Mouse (Mus musculus) liver, embryonic 15.5 days (tissue): ENCODE data around the gene Prmt3. TPM values are rescaled to one million over a fixed set of nuclear protein-coding genes. Genes with fewer than 3 reads are reported as not detected.

Experiments
- ATAC-seq: fragments of 200-750 bp; cut with Nextera tagmentation; 2 replicates; pipeline ENCODE4 v1.8.0; 2017; ENCODE audit warnings: moderate number of reproducible peaks, mild to moderate bottlenecking, moderate library complexity; ENCODE audit not compliant: insufficient read depth
- H3K27ac ChIP-seq: fragments of 300-500 bp; sonication (generic); replicated peaks from 2 replicates; pipeline ENCODE4 v1.5.1; 2015; ENCODE audit warnings: mild to moderate bottlenecking, inconsistent platforms
- H3K27me3 ChIP-seq: fragments of 300-500 bp; sonication (generic); 2 replicates; pipeline ENCODE4 v1.6.1; 2015; ENCODE audit warnings: mild to moderate bottlenecking, inconsistent platforms
- H3K36me3 ChIP-seq: fragments of 300-500 bp; sonication (generic); replicated peaks from 2 replicates; pipeline ENCODE4 v1.6.1; 2015; ENCODE audit warnings: moderate library complexity, mild to moderate bottlenecking, inconsistent platforms
- H3K4me1 ChIP-seq: fragments of 300-500 bp; sonication (generic); replicated peaks from 2 replicates; pipeline ENCODE4 v1.6.1; 2015; ENCODE audit warnings: inconsistent platforms
- H3K4me2 ChIP-seq: fragments of 300-500 bp; sonication (generic); 2 replicates; pipeline ENCODE4 v1.6.1; 2015; ENCODE audit warnings: moderate library complexity, mild to moderate bottlenecking, inconsistent platforms
- H3K4me3 ChIP-seq: fragments of 300-500 bp; sonication (generic); replicated peaks from 2 replicates; pipeline ENCODE4 v1.5.1; 2015; ENCODE audit warnings: mild to moderate bottlenecking, inconsistent platforms
- H3K9ac ChIP-seq: fragments of 300-500 bp; sonication (generic); 2 replicates; pipeline ENCODE4 v1.6.1; 2015; ENCODE audit warnings: moderate library complexity, mild to moderate bottlenecking, inconsistent platforms
- H3K9me3 ChIP-seq: fragments of 300-500 bp; sonication (generic); replicated peaks from 2 replicates; pipeline ENCODE4 v1.6.1; 2016; ENCODE audit warnings: inconsistent platforms
- WGBS: fragments of 180-500 bp; shearing (Covaris S2); methylation state at CpG from one replicate; pipeline ENCODE4 v1.1.7; 2015; ENCODE audit warnings: mixed read lengths; ENCODE audit not compliant: insufficient replicate concordance; 5-methylcytosine and 5-hydroxymethylcytosine counted together
- polyA plus RNA-seq: library from polyadenylated mRNA; unstranded; fragments of >200 nt; fragmentation: Nextera tagmentation; extraction: Ambion mirVana; gene quantifications from 2 replicates; pipeline ENCODE4 v1.2.1, GENCODE M21; 2015

The Prmt3 gene
- polyA plus RNA-seq, 1 experiment from 2014 or later: 20.4 TPM

- Histone ChIP-seq H3K36me3 (peaks cover 20% of the 10 kb centered on the region), H3K9me3 (no peaks in the 10 kb centered on the region)
- WGBS: 66% methylated on average over 2 of the region's 2 CpGs
Measured at GRCm38 (mm10) chr7:49822028-49822427, 43.9 kb downstream of the Prmt3 start.

GRCm38 (mm10) chr7:49823595-49823994, 45.4 kb downstream of the Prmt3 start:
- Histone ChIP-seq H3K4me1 (no peaks in the 10 kb centered on the region), H3K36me3 (peaks cover 32% of the 10 kb centered on the region)

More at GRCm38 (mm10) chr7:49822028-49822427, 43.9 kb downstream of the Prmt3 start:
- Histone ChIP-seq H3K9ac (no peak overlapping the region), H3K27me3 (no peaks in the 10 kb centered on the region), H3K27ac (no peak overlapping the region), H3K4me3 (no peak overlapping the region), H3K4me2 (no peak overlapping the region), H3K4me1 (no peaks in the 10 kb centered on the region)
- no peak for ATAC-seq

GRCm38 (mm10) chr7:49824043-49824442, 45.9 kb downstream of the Prmt3 start:
- no peak overlapping the region for H3K4me3 ChIP-seq
- no peak for ATAC-seq
- 69% methylated on average over 6 of the region's 6 CpGs for WGBS

More at GRCm38 (mm10) chr7:49823595-49823994, 45.4 kb downstream of the Prmt3 start:
- WGBS: 73% methylated on average over 4 of the region's 4 CpGs
- Histone ChIP-seq H3K9me3 (no peaks in the 10 kb centered on the region), H3K4me3 (no peak overlapping the region), H3K27me3 (no peaks in the 10 kb centered on the region), H3K9ac (no peak overlapping the region), H3K4me2 (no peak overlapping the region), H3K27ac (no peak overlapping the region)
- ATAC-seq: no peak

DNA sequence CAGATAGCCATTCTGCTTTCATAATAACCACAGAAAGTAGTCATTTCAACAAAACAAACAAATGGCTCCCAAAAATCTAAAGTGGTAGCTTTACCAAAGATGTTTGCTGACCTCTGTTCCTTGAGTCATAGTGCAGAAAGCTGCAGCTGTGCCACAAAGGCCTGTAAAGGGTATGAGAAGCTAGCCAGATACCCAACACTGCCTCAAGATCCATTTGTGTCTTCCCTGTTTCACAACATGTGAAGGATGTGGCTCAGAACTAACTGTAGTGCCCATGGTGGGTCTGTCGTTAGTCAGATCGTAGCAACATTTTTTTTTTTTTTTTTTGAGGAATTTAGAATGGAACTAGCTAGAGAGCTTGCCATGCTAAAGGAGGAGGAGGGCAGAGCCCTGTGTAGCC, 46.4 kb downstream of the Prmt3 start:
- Histone ChIP-seq H3K4me1 (no peaks in the 10 kb centered on the region), H3K4me3 (no peak overlapping the region), H3K36me3 (peaks cover 40% of the 10 kb centered on the region), H3K27me3 (no peaks in the 10 kb centered on the region), H3K9me3 (no peaks in the 10 kb centered on the region), H3K27ac (no peak overlapping the region), H3K9ac (no peak overlapping the region), H3K4me2 (no peak overlapping the region)
- ATAC-seq: no peak
- 80% methylated on average over 2 of the region's 2 CpGs for WGBS

More at GRCm38 (mm10) chr7:49824043-49824442, 45.9 kb downstream of the Prmt3 start:
- H3K27me3 ChIP-seq: no peaks in the 10 kb centered on the region
- peaks cover 34% of the 10 kb centered on the region for H3K36me3 ChIP-seq
- H3K9me3 ChIP-seq: no peaks in the 10 kb centered on the region
- no peak overlapping the region for H3K4me2 ChIP-seq
- H3K27ac ChIP-seq: no peak overlapping the region
- H3K9ac ChIP-seq: no peak overlapping the region
- no peaks in the 10 kb centered on the region for H3K4me1 ChIP-seq

DNA sequence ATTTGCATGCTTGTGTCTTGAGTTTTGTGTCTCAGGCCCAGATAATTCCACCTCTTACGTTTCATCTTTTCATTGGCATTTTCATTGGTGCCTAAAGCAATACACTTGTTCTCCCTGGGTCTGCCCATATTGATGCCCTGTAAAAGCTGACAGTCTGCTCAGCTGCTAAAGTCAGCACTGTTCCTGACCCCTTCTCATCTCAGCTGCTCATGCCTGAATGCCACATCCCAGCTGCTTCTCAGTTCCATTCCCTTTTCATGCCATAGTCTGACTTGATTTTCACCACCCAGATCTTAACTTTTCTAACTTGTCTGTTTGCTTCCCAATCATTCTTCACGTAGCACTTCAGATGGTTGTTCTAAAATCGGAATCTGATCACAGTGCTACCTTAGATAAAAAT, 47.3 kb downstream of the Prmt3 start:
- ATAC-seq: no peak
- Histone ChIP-seq H3K36me3 (peaks cover 49% of the 10 kb centered on the region), H3K4me3 (no peak overlapping the region), H3K9ac (no peak overlapping the region), H3K9me3 (no peaks in the 10 kb centered on the region), H3K27ac (no peak overlapping the region), H3K4me1 (no peaks in the 10 kb centered on the region), H3K4me2 (no peak overlapping the region), H3K27me3 (no peaks in the 10 kb centered on the region)
- 68% methylated on average over 3 of the region's 3 CpGs for WGBS

GRCm38 (mm10) chr7:49827920-49828319, 49.8 kb downstream of the Prmt3 start:
- H3K9me3 ChIP-seq: no peaks in the 10 kb centered on the region
- no peak overlapping the region for H3K4me3 ChIP-seq
- no peak overlapping the region for H3K9ac ChIP-seq
- H3K36me3 ChIP-seq: peaks cover 56% of the 10 kb centered on the region
- no peaks in the 10 kb centered on the region for H3K4me1 ChIP-seq
- no peak for ATAC-seq
- H3K27me3 ChIP-seq: no peaks in the 10 kb centered on the region
- no peak overlapping the region for H3K4me2 ChIP-seq
- H3K27ac ChIP-seq: no peak overlapping the region
- WGBS: 73% methylated on average over 1 of the region's 1 CpGs

GRCm38 (mm10) chr7:49842366-49843282, 64.5 kb downstream of the Prmt3 start:
- Histone ChIP-seq H3K27me3 (no peaks in the 10 kb centered on the region), H3K36me3 (peaks cover 18% of the 10 kb centered on the region), H3K27ac (no peak overlapping the region), H3K4me3 (no peak overlapping the region), H3K4me1 (no peaks in the 10 kb centered on the region), H3K9ac (no peak overlapping the region), H3K4me2 (no peak overlapping the region), H3K9me3 (no peaks in the 10 kb centered on the region)
- 53% methylated on average over 11 of the region's 11 CpGs for WGBS
- no peak for ATAC-seq

GRCm38 (mm10) chr7:49843304-49843933, 65.3 kb downstream of the Prmt3 start:
- Histone ChIP-seq H3K36me3 (peaks cover 18% of the 10 kb centered on the region), H3K4me2 (no peak overlapping the region), H3K9ac (no peak overlapping the region), H3K27me3 (no peaks in the 10 kb centered on the region), H3K27ac (no peak overlapping the region), H3K9me3 (no peaks in the 10 kb centered on the region), H3K4me1 (no peaks in the 10 kb centered on the region), H3K4me3 (no peak overlapping the region)
- WGBS: 63% methylated on average over 6 of the region's 6 CpGs
- peak; percentile 52 for ATAC-seq

- 0 out of 2 replicates have a peak, but pooled peaks cover under 1% of the 10 kb centered on the region for H3K4me1 ChIP-seq
- H3K27ac ChIP-seq: no peak overlapping the region
- no peak overlapping the region for H3K4me2 ChIP-seq
- WGBS: 81% methylated on average over 2 of the region's 2 CpGs
- peaks cover 22% of the 10 kb centered on the region for H3K36me3 ChIP-seq
- no peak overlapping the region for H3K4me3 ChIP-seq
- H3K27me3 ChIP-seq: no peaks in the 10 kb centered on the region
- H3K9ac ChIP-seq: no peak overlapping the region
- no peaks in the 10 kb centered on the region for H3K9me3 ChIP-seq
- no peak for ATAC-seq
Measured at GRCm38 (mm10) chr7:49847939-49848338, 69.8 kb downstream of the Prmt3 start.

GRCm38 (mm10) chr7:49853342-49854181, 75.4 kb downstream of the Prmt3 start:
- WGBS: 38% methylated on average over 5 of the region's 5 CpGs

More at GRCm38 (mm10) chr7:49853342-49854181, 75.4 kb downstream of the Prmt3 start:
- Histone ChIP-seq H3K27me3 (no peaks in the 10 kb centered on the region), H3K36me3 (peaks cover 33% of the 10 kb centered on the region), H3K9me3 (no peaks in the 10 kb centered on the region), H3K4me1 (peaks cover 6% of the 10 kb centered on the region; the same call in 1 of the 2 replicates), H3K9ac (no peak overlapping the region), H3K4me2 (no peak overlapping the region), H3K4me3 (no peak overlapping the region), H3K27ac (peak overlapping the region; percentile 33; the same call in 1 of the 2 replicates)
- peak; percentile 67 for ATAC-seq
